Mouse (Mus musculus) ES-E14 (cell line): ENCODE results near the gene Plekho1.
"Not testable (repeated sequence)": the region's sequence is repeated elsewhere in the genome, so short reads cannot be mapped to it uniquely, and the experiment has no call there.

Source experiments
- HCFC1 ChIP-seq: IDR thresholded peaks from 2 replicates; pipeline ENCODE4 v1.6.1; 2012; ENCODE audit warnings: low read length, inconsistent platforms, borderline replicate concordance; ENCODE audit not compliant: insufficient read depth
- MAFK ChIP-seq: IDR thresholded peaks from 2 replicates; pipeline ENCODE4 v1.6.1; 2014; ENCODE audit warnings: mild to moderate bottlenecking, low read depth, low read length, inconsistent platforms; ENCODE audit not compliant: insufficient read depth

DNA sequence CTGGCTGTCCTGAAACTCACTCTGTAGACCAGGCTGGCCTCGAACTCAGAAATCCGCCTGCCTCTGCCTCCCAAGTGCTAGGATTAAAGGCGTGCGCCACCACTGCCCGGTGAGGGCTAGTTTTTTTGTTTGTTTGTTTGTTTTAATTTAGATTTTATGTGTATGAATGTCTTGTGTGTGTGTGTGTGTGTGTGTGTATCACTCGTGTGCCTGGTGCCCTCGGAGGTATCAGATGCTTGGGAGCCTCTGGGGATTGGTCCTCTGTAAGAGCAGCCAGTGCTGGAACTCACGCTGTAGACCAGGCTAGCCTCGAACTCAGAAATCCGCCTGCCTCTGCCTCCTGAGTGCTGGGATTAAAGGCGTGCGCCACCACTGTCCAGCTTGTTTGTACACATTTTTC lies 44.2 kb downstream of the Plekho1 start:
- not testable (repeated sequence) for TF ChIP-seq HCFC1, MAFK
